8 mouse cellular contexts compared by ENCODE assay signal in the genomic region with DNA sequence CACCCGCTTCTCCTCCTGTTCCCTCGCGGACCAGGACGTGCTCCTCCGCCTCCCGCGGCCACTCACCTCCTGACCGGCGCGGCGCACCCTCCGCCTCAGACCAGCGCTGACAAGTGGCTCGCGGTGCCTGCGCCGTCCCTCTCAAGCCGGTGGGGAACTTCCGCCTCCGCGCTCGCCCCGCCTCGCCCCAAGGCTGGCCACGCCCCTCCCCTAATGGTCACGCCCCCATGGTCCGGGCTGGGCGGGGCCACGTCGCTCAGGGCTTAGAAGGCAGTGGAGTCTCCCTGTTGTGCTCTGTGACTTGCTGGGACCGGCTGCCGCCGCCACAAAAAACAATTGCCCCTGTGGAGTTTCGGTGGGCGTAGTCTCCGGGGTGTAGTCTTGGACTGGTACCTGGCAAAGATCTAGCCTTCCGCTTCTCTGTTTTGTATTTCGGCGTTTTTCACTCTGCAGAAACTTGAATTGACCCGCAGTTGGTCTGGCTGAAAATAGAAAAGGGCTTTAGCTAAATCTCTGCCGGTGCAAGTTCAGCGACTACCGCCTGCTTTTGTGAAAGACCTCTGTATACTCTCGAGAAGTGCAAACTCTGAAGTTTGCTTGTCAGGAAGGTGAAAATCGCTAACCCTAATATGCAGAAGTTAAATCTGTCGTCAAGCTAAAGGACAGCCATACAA. TPM values are rescaled to one million over a fixed set of nuclear protein-coding genes. Genes with fewer than 3 reads are reported as not detected.
DNase-seq lines count a peak whose midpoint lies in the region; ATAC-seq and TF ChIP-seq lines count a peak whose summit lies in the region.

A gene (minus strand): TSS at position 177 of the 674 bp plus-strand sequence.

- DNase-seq in CD4-positive, CD25-positive, alpha-beta regulatory T cell, adult 2 months (ENCODE audit: low read depth, low spot score) = peak; percentile 95
- peak; percentile 85 for DNase-seq in fibroblast of lung, adult 2 months (ENCODE audit: low read depth)
- DNase-seq in kidney, postnatal 25 days = peak; percentile 95 to 96
- DNase-seq in liver, embryonic 14.5 days (ENCODE audit: low read depth in 3 of 3, low spot score in 3 of 3) = peak; percentile 76 to 84 (median 81)
- peak; percentile 97 for DNase-seq in neural tube, embryonic 11.5 days (ENCODE audit: low spot score)
- peak; percentile 97 for DNase-seq in stomach, postnatal 0 days (ENCODE audit: low spot score)

- peaks cover 10% of the 10 kb centered on the region for H3K36me3 ChIP-seq in heart, embryonic 14.5 days (ENCODE audit: control insufficient read depth, insufficient read depth, low read length)
- no peaks in the 10 kb centered on the region for H3K36me3 ChIP-seq in liver, embryonic 14.5 days (replicated peaks; ENCODE audit: control insufficient read depth, insufficient read depth, low read depth)
- no peaks in the 10 kb centered on the region for H3K36me3 ChIP-seq in neural tube, embryonic 11.5 days (ENCODE audit: control insufficient read depth, insufficient read depth, low read length)
- no peaks in the 10 kb centered on the region for H3K36me3 ChIP-seq in stomach, postnatal 0 days (ENCODE audit: control insufficient read depth, insufficient read depth, low read length)

- H3K4me1 ChIP-seq in brown adipose tissue, adult 24 weeks (ENCODE audit: control insufficient read depth, insufficient read depth, insufficient read length, low read length) = no peaks in the 10 kb centered on the region
- peaks cover 0 to 7% of the 10 kb centered on the region in 2 experiments; a peak in 1 of 4 replicates for H3K4me1 ChIP-seq in heart, embryonic 14.5 days (ENCODE audit: control insufficient read depth in 2 of 2, insufficient read depth in 2 of 2, low read length in 2 of 2)
- H3K4me1 ChIP-seq in liver, embryonic 14.5 days (replicated peaks; ENCODE audit: control insufficient read depth in 2 of 2, insufficient read depth in 2 of 2, low read length in 1 of 2) = 0 out of 4 replicates have a peak, but pooled peaks cover 0 to 5% of the 10 kb centered on the region in 2 experiments
- no peaks in the 10 kb centered on the region for H3K4me1 ChIP-seq in neural tube, embryonic 11.5 days (ENCODE audit: control insufficient read depth, insufficient read depth, low read length)
- H3K4me1 ChIP-seq in stomach, postnatal 0 days (replicated peaks; ENCODE audit: control insufficient read depth, insufficient read depth) = no peaks in the 10 kb centered on the region

- ATAC-seq in heart, embryonic 14.5 days (ENCODE audit: insufficient number of reproducible peaks, insufficient read depth, low FRiP score, low read depth) = peak; percentile 96
- ATAC-seq in liver, embryonic 14.5 days (ENCODE audit: insufficient read depth) = peak; percentile 93
- ATAC-seq in neural tube, embryonic 11.5 days (ENCODE audit: insufficient read depth, low FRiP score, low TSS enrichment) = peak; percentile 99
- ATAC-seq in stomach, postnatal 0 days (ENCODE audit: low FRiP score, low TSS enrichment) = peak; percentile 97

- no peaks in the 10 kb centered on the region for H3K9me3 ChIP-seq in heart, embryonic 14.5 days (ENCODE audit: control insufficient read depth, low read length)
- no peaks in the 10 kb centered on the region for H3K9me3 ChIP-seq in liver, embryonic 14.5 days (ENCODE audit: control insufficient read depth, low read length)
- H3K9me3 ChIP-seq in neural tube, embryonic 11.5 days (ENCODE audit: control insufficient read depth, low read length) = no peaks in the 10 kb centered on the region
- no peaks in the 10 kb centered on the region for H3K9me3 ChIP-seq in stomach, postnatal 0 days (ENCODE audit: control insufficient read depth, low read length)

- H3K27me3 ChIP-seq in heart, embryonic 14.5 days (ENCODE audit: control insufficient read depth, insufficient read depth, low read length) = no peaks in the 10 kb centered on the region
- no peaks in the 10 kb centered on the region for H3K27me3 ChIP-seq in liver, embryonic 14.5 days (ENCODE audit: control insufficient read depth, insufficient read depth, low read length)
- H3K27me3 ChIP-seq in neural tube, embryonic 11.5 days (ENCODE audit: control insufficient read depth, insufficient read depth, low read length) = no peaks in the 10 kb centered on the region
- H3K27me3 ChIP-seq in stomach, postnatal 0 days (ENCODE audit: control insufficient read depth, insufficient read depth, low read length) = no peaks in the 10 kb centered on the region

- WGBS in heart, embryonic 14.5 days = under 1% methylated on average over 46 of the region's 46 CpGs
- WGBS in liver, embryonic 14.5 days (ENCODE audit: insufficient replicate concordance) = under 1% methylated on average over 45 of the region's 46 CpGs
- WGBS in neural tube, embryonic 11.5 days = under 1% methylated on average over 42 of the region's 46 CpGs
- under 1% methylated on average over 35 of the region's 46 CpGs for WGBS in stomach, postnatal 0 days

- H3K9ac ChIP-seq in heart, embryonic 14.5 days (ENCODE audit: low read length) = peak within 1 kb of the TSS; percentile 98
- H3K9ac ChIP-seq in liver, embryonic 14.5 days (replicated peaks) = peak within 1 kb of the TSS; percentile 62
- peak within 1 kb of the TSS; percentile 73 for H3K9ac ChIP-seq in neural tube, embryonic 11.5 days (ENCODE audit: low read length)
- H3K9ac ChIP-seq in stomach, postnatal 0 days (ENCODE audit: low read length) = peak within 1 kb of the TSS; percentile 92

- no peak; the same call in 1 of the 2 replicates for TF ChIP-seq CTCF in liver, embryonic 14.5 days (IDR thresholded peaks at IDR 0.05; ENCODE audit: low read depth)
- 0 out of 2 replicates have a peak, but pooled peaks have one; percentile 9 for TF ChIP-seq CTCF in stomach, postnatal 0 days (IDR thresholded peaks at IDR 0.05; ENCODE audit: low read depth)

- H3K4me2 ChIP-seq in heart, embryonic 14.5 days (ENCODE audit: low read length) = peak within 1 kb of the TSS; percentile 64
- peak within 1 kb of the TSS; percentile 89 for H3K4me2 ChIP-seq in liver, embryonic 14.5 days (ENCODE audit: low read depth)
- H3K4me2 ChIP-seq in neural tube, embryonic 11.5 days (ENCODE audit: low read depth) = peak within 1 kb of the TSS; percentile 74
- H3K4me2 ChIP-seq in stomach, postnatal 0 days (replicated peaks; ENCODE audit: low read depth) = peak within 1 kb of the TSS; percentile 66

- TF ChIP-seq EP300 in liver, embryonic 14.5 days (IDR thresholded peaks at IDR 0.05; ENCODE audit: low read depth) = no peak
- TF ChIP-seq EP300 in stomach, postnatal 0 days (optimal IDR thresholded peaks at IDR 0.05) = peak; percentile 29

- peak within 1 kb of the TSS; percentile 89 for H3K4me3 ChIP-seq in brown adipose tissue, adult 24 weeks (ENCODE audit: insufficient read depth, low read depth, low read length)
- H3K4me3 ChIP-seq in heart, embryonic 14.5 days (ENCODE audit: control insufficient read depth in 1 of 2, insufficient read depth in 1 of 2, low read depth in 1 of 2, low read length in 2 of 2) = peak within 1 kb of the TSS; percentile 86 to 94
- peak within 1 kb of the TSS; percentile 70 to 71 for H3K4me3 ChIP-seq in liver, embryonic 14.5 days (ENCODE audit: insufficient read depth in 1 of 2, low read depth in 2 of 2, low read length in 2 of 2)
- H3K4me3 ChIP-seq in neural tube, embryonic 11.5 days (ENCODE audit: low read depth, low read length) = peak within 1 kb of the TSS; percentile 79
- H3K4me3 ChIP-seq in stomach, postnatal 0 days (ENCODE audit: low read depth, low read length) = peak within 1 kb of the TSS; percentile 94

- H3K27ac ChIP-seq in brown adipose tissue, adult 24 weeks (replicated peaks; ENCODE audit: low read depth, low read length) = peak within 1 kb of the TSS; percentile 97
- peak within 1 kb of the TSS; percentile 97 to 98 for H3K27ac ChIP-seq in heart, embryonic 14.5 days (replicated peaks in 1 of 2; ENCODE audit: control insufficient read depth in 1 of 2, insufficient read depth in 1 of 2, low read depth in 2 of 2, low read length in 2 of 2)
- peak within 1 kb of the TSS; percentile 48 for H3K27ac ChIP-seq in liver, embryonic 14.5 days
- H3K27ac ChIP-seq in neural tube, embryonic 11.5 days (ENCODE audit: low read depth, low read length) = 0 out of 2 replicates have a peak within 1 kb of the TSS, but pooled peaks have one; percentile 27
- peak within 1 kb of the TSS; percentile 98 for H3K27ac ChIP-seq in stomach, postnatal 0 days (replicated peaks)

RNA-seq across cellular contexts. Expression of the gene that starts here (rescaled TPM):
- polyA plus RNA-seq in brown adipose tissue, adult 24 weeks (2012; ENCODE audit: insufficient read depth, insufficient read length, missing spikeins) = 26.9 and 32.0 TPM in 2 replicates
- polyA plus RNA-seq in heart, embryonic 14.5 days (2014; fragmentation: Nextera tagmentation; extraction: Ambion mirVana) = 241 and 266 TPM in 2 replicates
- 5.6 and 7.9 TPM in 2 replicates for polyA plus RNA-seq in liver, embryonic 14.5 days (2012; rRNA removed)
- 8.4 and 9.6 TPM in 2 replicates for polyA plus RNA-seq in liver, embryonic 14.5 days (2014; fragmentation: Nextera tagmentation; extraction: Ambion mirVana)
- polyA plus RNA-seq in neural tube, embryonic 11.5 days (2014; fragmentation: Nextera tagmentation; extraction: Ambion mirVana) = 20.8 and 25.2 TPM in 2 replicates
- polyA plus RNA-seq in stomach, postnatal 0 days (2015; fragmentation: Nextera tagmentation; extraction: Ambion mirVana) = 28.9 and 29.7 TPM in 2 replicates

Comparison
In these comparisons a context has a peak if more than half of its experiments do, and no peak if none do; other contexts are left out.
1. Peak in every context shown above with its lines: DNase-seq, ATAC-seq, H3K4me3 ChIP-seq and H3K27ac ChIP-seq.
2. H3K27ac ChIP-seq: peak in every context shown above with its lines; median percentile 98 in stomach, postnatal 0 days; 98 in heart, embryonic 14.5 days; 97 in brown adipose tissue, adult 24 weeks; 48 in liver, embryonic 14.5 days; 27 in neural tube, embryonic 11.5 days.